Mouse (Mus musculus): ENCODE results near the gene Nifk. TPM values are rescaled to one million over a fixed set of nuclear protein-coding genes. Genes with fewer than 3 reads are reported as not detected.
A peak's percentile ranks its signal among the peaks of the same experiment; 100 is the strongest.

Gene Nifk
- polyA plus RNA-seq, 1 experiment from 2014 or later = 37.0 TPM

DNA sequence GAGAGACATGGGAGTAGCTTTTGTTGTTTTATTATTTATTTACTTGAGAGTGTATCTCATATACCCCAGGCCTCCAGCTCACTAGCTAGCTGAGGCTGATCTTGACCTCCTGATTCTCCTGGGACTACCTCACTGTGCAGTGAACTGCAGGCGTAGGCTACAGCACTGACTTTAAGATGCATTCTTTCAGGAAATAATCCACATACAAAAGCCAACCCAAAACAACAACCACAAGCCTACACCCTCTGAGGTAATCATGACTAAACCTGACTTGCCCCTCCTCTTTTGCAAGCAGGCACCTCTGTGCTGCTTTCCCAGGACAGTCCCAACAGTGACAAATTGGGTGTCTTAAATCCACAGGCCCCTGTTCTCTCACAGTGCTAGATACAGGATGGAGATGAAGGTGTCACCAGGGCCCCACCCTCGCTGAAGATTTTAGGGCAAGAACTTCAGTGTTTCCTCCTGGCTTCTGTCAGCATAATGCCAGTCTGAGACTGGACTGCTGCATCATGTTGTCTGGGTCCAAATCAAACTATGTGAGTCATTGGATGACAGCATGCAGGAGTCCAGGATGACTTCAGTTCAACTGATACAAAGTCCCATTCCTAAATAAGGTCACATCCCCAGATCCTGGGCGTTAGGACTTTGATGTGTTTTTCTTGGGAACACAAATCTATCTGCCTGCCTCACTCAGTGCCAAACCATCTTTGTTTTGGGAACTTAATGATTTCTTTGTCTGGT, 47.3 kb downstream of the Nifk start:
- Histone ChIP-seq H3K4me1 (ENCODE audit: insufficient read depth) (no peaks in the 10 kb centered on the region), H3K9ac (replicated peaks) (no peak overlapping the region), H3K9me3 (ENCODE audit: low read length) (no peaks in the 10 kb centered on the region), H3K27me3 (ENCODE audit: insufficient read depth, low read length) (no peaks in the 10 kb centered on the region), H3K4me3 (ENCODE audit: low read depth, low read length) (no peak overlapping the region), H3K27ac (ENCODE audit: low read depth) (0 out of 2 replicates have a peak overlapping the region, but pooled peaks have one; percentile 11), H3K36me3 (replicated peaks; ENCODE audit: insufficient read depth, low read length) (no peaks in the 10 kb centered on the region), H3K4me2 (ENCODE audit: low read depth, low read length) (no peak overlapping the region)
- DNase-seq = no peak
- TF ChIP-seq CTCF (IDR thresholded peaks at IDR 0.05; ENCODE audit: low read depth) (no peak), EP300 (IDR thresholded peaks at IDR 0.05; ENCODE audit: low read depth) (no peak)
- ATAC-seq = peak; percentile 92
- 56% methylated on average over 3 of the region's 3 CpGs for WGBS (ENCODE audit: insufficient replicate concordance)

DNA sequence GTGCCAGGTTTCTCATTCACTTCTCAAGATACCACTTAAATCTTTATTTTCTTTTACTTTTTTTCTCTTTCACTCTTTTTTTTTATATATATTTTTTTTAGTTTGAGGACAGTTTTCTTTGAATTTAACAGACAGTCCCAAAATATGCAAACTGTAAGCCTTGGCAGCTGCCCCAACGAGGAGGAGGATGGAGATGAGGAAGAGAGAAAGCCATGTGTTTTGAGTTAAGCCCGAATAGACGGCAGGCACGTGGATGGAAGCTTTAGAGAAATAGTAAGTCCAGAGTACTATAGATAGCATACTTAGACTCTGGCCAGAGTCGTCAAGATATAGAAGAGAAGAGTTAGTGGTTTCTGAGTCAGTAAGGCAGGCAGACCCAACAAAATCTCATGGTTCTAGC, 56.1 kb downstream of the Nifk start:
- no peak overlapping the region for H3K9ac ChIP-seq (replicated peaks)
- DNase-seq (no peak), ATAC-seq (no peak)
- 75% methylated on average over 5 of the region's 5 CpGs for WGBS (ENCODE audit: insufficient replicate concordance)
- no peaks in the 10 kb centered on the region for H3K9me3 ChIP-seq (ENCODE audit: low read length)
- no peak overlapping the region for H3K27ac ChIP-seq (ENCODE audit: low read depth)
- no peaks in the 10 kb centered on the region for H3K4me1 ChIP-seq (ENCODE audit: insufficient read depth)
- no peak overlapping the region for H3K4me3 ChIP-seq (ENCODE audit: low read depth, low read length)
- TF ChIP-seq CTCF (IDR thresholded peaks at IDR 0.05; ENCODE audit: low read depth) = no peak
- no peak for TF ChIP-seq EP300 (IDR thresholded peaks at IDR 0.05; ENCODE audit: low read depth)
- no peak overlapping the region for H3K4me2 ChIP-seq (ENCODE audit: low read depth, low read length)
- no peaks in the 10 kb centered on the region for H3K27me3 ChIP-seq (ENCODE audit: insufficient read depth, low read length)
- H3K36me3 ChIP-seq (replicated peaks; ENCODE audit: insufficient read depth, low read length) = no peaks in the 10 kb centered on the region

DNA sequence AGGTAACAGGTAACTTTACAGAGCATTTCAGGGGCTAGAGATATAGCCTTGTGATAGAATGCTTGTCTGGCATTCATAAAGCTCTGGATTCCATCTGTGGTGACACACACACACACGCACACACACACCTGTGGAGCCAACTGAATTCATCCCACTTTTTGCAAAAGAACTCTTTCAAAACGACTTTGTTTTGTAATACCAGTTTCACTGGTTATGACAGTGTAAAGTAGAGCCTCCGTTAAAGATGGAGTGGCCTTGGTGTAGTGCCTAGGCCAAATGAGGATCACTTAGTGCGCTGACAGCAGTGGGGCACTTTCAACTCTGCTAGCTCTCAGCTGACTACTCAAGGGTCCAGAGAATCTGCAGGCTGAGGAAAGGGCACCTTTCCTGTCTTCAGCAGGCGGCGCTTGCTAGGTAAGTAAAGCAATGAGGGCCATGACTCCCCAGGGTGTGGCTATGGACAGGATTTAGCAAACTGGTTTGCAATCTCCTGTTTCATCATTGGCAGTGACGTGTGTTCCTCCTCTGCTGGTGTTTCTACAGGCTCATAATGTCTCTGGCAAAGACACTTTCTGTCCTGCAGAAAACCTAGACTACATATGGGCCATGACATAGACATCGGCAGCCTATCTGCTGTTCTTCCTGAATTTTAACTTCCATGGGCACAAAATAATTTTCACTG, 58.6 kb downstream of the Nifk start:
- no peaks in the 10 kb centered on the region for H3K27me3 ChIP-seq (ENCODE audit: insufficient read depth, low read length)
- H3K9ac ChIP-seq (replicated peaks) = no peak overlapping the region
- H3K36me3 ChIP-seq (replicated peaks; ENCODE audit: insufficient read depth, low read length) = no peaks in the 10 kb centered on the region
- peak overlapping the region; percentile 66 for H3K27ac ChIP-seq (ENCODE audit: low read depth)
- H3K4me3 ChIP-seq (ENCODE audit: low read depth, low read length) = no peak overlapping the region
- WGBS (ENCODE audit: insufficient replicate concordance) = 64% methylated on average over 8 of the region's 8 CpGs
- H3K4me2 ChIP-seq (ENCODE audit: low read depth, low read length) = no peak overlapping the region
- H3K9me3 ChIP-seq (ENCODE audit: low read length) = no peaks in the 10 kb centered on the region
- TF ChIP-seq CTCF (IDR thresholded peaks at IDR 0.05; ENCODE audit: low read depth) (no peak), EP300 (IDR thresholded peaks at IDR 0.05; ENCODE audit: low read depth) (peak; percentile 49; the same call in 1 of the 2 replicates)
- ATAC-seq (peak; percentile 68), DNase-seq (peak; percentile 44)
- H3K4me1 ChIP-seq (ENCODE audit: insufficient read depth) = no peaks in the 10 kb centered on the region

Other genes starting within 250 kb of the Nifk start
- not detected in 2 replicates for gene Gm29106, start 145.3 kb upstream of the Nifk start, polyA plus RNA-seq (2015; fragmentation: Nextera tagmentation; extraction: Ambion mirVana)
- gene Tsn, start 10.1 kb upstream of the Nifk start, polyA plus RNA-seq (2015; fragmentation: Nextera tagmentation; extraction: Ambion mirVana) = 102 and 117 TPM in 2 replicates
- 5.4 and 6.4 TPM in 2 replicates for gene Clasp1, start 67.2 kb downstream of the Nifk start, polyA plus RNA-seq (2015; fragmentation: Nextera tagmentation; extraction: Ambion mirVana)

Measured in liver, postnatal 0 days (tissue).